Mouse (Mus musculus): ENCODE data around the gene Eif1b. TPM values are rescaled to one million over a fixed set of nuclear protein-coding genes. Genes with fewer than 3 reads are reported as not detected.
A peak's percentile ranks its signal among the peaks of the same experiment; 100 is the strongest.

The Eif1b gene
- 151 and 155 TPM in 2 replicates for polyA plus RNA-seq (2015; fragmentation: Nextera tagmentation; extraction: Ambion mirVana)

DNA sequence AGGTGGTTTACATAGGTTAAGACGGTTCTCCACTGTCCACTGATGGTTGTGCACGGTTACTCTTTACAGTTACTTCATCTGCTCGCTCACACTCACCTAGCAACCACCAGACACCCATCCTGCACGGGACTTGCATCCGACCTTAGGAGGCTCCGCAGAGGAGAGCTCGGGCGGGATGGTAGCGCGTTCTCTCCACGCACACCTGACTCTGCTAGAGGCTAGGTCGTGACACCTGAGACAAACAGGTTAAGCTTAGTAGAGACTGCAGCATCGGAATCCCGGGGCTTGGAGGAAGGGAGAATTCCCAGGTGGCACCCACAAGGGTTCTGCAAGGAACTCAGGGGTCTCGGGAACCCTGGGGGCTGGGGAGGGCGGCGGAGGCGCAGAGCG, at the start of gene Eif1b:
Gene Eif1b (plus strand): TSS at position 223 of the 390 bp plus-strand sequence.
- Histone ChIP-seq H3K4me1 (peaks cover 17% of the 10 kb centered on the region), H3K36me3 (peaks cover 26% of the 10 kb centered on the region), H3K4me2 (peak within 1 kb of the TSS; percentile 61), H3K4me3 (peak within 1 kb of the TSS; percentile 99), H3K27ac (peak within 1 kb of the TSS; percentile 92), H3K9ac (peak within 1 kb of the TSS; percentile 99), H3K9me3 (no peaks in the 10 kb centered on the region), H3K27me3 (no peaks in the 10 kb centered on the region)
- ATAC-seq (ENCODE audit: insufficient number of reproducible peaks, low FRiP score, low TSS enrichment, low read depth): no peak
- 4% methylated on average over 19 of the region's 19 CpGs for WGBS

DNA sequence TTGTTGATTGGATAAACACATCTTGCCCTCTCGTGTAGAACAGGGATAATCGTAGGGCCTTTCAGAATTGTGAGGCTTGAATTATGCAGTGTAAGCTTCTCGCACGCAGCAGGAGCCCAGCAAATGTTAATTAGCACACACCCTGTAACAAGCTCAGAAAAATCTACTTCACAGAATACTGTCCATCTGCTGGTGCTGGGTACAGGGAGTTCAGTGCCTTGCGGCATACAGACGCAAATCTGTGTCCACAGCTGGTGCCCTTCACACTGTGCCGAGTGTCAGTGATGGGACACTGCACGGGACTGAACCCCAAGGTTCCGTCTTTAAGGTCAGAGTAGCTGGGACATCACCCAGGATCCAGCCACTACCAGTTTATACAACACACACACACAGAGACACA, 47.4 kb upstream of the Eif1b start:
- no peak overlapping the region for H3K4me3 ChIP-seq
- no peaks in the 10 kb centered on the region for H3K4me1 ChIP-seq
- no peak overlapping the region for H3K4me2 ChIP-seq
- ATAC-seq (ENCODE audit: insufficient number of reproducible peaks, low FRiP score, low TSS enrichment, low read depth): no peak
- no peak overlapping the region for H3K27ac ChIP-seq
- no peaks in the 10 kb centered on the region for H3K9me3 ChIP-seq
- no peak overlapping the region for H3K9ac ChIP-seq
- no peaks in the 10 kb centered on the region for H3K36me3 ChIP-seq
- WGBS: 81% methylated on average over 9 of the region's 9 CpGs
- no peaks in the 10 kb centered on the region for H3K27me3 ChIP-seq

DNA sequence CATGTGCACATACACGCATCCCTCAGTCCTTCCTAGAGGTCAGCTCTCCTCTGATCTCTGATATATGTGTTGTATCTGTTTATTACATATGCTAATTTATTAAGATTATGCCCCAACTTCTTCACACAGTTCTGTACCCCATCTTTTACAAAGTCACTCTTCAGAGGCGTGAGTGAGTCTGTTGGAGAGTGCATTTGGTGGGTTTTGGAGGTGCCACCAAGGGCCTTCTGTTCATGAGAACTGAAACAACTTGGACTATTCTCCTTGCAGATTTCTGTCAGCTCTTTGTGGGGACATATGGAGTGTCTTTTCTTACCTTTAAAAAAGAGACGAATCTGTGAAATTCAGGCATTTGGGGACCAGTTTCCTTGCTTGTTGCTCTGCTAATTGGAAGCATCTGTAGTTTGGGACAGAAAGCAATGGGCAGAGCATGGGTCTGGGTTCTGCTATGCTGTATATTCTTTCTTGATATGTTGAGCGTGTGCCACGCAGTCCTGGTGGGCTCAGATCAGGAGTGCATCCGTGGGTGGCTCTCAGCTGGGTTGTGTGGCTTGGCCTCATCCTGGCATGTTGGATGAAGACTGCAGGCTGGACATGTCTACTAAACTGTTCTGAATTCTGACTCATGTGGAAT, 42.2 kb upstream of the Eif1b start:
- Histone ChIP-seq H3K4me3 (no peak overlapping the region), H3K27me3 (no peaks in the 10 kb centered on the region), H3K9me3 (no peaks in the 10 kb centered on the region), H3K9ac (no peak overlapping the region), H3K4me1 (no peaks in the 10 kb centered on the region), H3K27ac (no peak overlapping the region), H3K36me3 (no peaks in the 10 kb centered on the region), H3K4me2 (no peak overlapping the region)
- 70% methylated on average over 6 of the region's 6 CpGs for WGBS
- no peak for ATAC-seq (ENCODE audit: insufficient number of reproducible peaks, low FRiP score, low TSS enrichment, low read depth)

DNA sequence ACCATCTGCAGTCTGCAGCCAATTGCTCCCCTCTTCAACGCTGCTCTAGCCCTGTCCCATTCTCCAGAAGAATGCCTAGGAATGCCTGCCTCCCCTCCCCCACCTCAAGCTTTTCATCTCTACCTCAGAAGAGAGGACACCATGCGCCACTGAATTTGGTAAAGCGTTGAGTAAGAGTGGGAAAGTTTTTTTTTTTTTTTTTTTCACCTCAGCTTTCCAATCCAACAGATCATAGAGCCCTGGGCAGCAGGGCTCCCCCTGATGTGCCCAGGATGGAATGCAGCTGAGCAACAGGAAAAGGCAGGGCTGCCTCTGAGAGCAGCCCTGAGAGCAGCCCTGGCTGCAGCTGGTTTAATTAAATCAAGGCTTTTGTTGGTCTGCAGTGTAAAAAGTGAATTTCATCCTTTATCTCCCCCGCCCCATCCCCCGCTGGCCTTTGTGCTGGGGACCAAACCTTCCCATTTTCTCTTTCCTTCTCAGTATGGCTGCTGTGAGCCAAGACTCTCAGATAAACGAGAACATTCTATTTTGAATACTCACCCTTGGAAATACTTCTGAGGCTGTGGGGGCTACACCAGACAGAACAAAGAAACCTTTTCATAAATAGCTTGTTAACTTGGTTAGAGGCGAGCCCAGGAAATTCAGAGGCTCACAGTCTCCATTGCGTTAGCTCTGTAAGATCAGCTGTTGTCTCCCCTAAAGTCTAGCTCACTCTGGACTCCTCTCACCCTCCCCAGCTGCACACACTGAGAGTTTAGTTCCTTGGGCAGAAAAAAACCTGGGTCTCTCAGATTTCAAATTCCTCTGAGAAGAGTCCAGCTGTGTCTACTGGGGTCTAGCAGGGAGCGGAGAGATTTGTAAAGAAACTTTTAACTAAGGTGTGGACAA, 36.0 kb upstream of the Eif1b start:
- H3K9me3 ChIP-seq: no peaks in the 10 kb centered on the region
- H3K27ac ChIP-seq: peak overlapping the region; percentile 75
- no peaks in the 10 kb centered on the region for H3K27me3 ChIP-seq
- WGBS: 23% methylated on average over 9 of the region's 9 CpGs
- no peak overlapping the region for H3K4me3 ChIP-seq
- no peak overlapping the region for H3K4me2 ChIP-seq
- ATAC-seq (ENCODE audit: insufficient number of reproducible peaks, low FRiP score, low TSS enrichment, low read depth): peak; percentile 52; the same call in 1 of the 2 replicates
- H3K36me3 ChIP-seq: no peaks in the 10 kb centered on the region
- H3K4me1 ChIP-seq: peaks cover 14% of the 10 kb centered on the region
- no peak overlapping the region for H3K9ac ChIP-seq

DNA sequence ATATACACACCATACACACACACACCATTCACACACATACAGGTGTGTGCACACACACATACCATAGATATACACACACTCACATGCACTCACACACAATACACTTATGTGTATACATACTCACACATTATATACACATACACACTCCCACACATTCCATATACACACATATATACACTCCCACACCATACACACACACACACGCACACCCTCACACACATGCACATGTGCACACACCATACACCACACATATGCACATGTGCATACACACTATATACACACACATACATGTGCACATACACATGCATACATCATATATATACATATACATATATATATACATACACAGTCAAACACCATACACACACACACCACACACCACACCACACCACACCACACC, 21.6 kb upstream of the Eif1b start:
- no peaks in the 10 kb centered on the region for H3K36me3 ChIP-seq
- no peaks in the 10 kb centered on the region for H3K9me3 ChIP-seq
- H3K27me3 ChIP-seq: no peaks in the 10 kb centered on the region
- H3K4me1 ChIP-seq: no peaks in the 10 kb centered on the region
- ATAC-seq (ENCODE audit: insufficient number of reproducible peaks, low FRiP score, low TSS enrichment, low read depth): 0 out of 2 replicates have a peak, but pooled peaks have one; percentile 48
- WGBS: 89% methylated on average over 1 of the region's 1 CpGs
- H3K4me2 ChIP-seq: no peak overlapping the region
- no peak overlapping the region for H3K27ac ChIP-seq
- no peak overlapping the region for H3K9ac ChIP-seq
- H3K4me3 ChIP-seq: no peak overlapping the region

DNA sequence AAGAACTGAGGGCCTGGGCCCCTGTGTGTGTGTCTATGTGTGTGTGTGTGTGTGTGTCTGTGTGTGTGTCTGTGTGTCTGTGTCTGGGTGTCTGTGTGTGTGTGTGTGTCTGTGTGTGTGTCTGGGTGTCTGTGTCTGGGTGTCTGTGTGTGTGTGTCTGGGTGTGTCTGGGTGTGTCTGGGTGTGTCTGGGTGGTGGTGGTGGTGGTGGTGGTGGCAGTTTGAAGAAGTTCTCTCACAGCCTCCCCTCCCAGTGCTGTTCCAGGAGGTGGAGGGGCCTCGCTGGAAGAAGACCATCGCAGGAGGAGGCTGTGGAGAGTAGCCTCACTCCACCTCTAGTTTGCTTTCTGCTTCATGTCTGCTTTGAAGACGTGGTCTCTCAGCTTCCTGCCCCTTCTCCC, 10.4 kb upstream of the Eif1b start:
- Histone ChIP-seq H3K9ac (no peak overlapping the region), H3K9me3 (no peaks in the 10 kb centered on the region), H3K4me1 (peaks cover 5% of the 10 kb centered on the region; the same call in 1 of the 2 replicates), H3K36me3 (no peaks in the 10 kb centered on the region), H3K4me2 (no peak overlapping the region), H3K27ac (no peak overlapping the region), H3K27me3 (no peaks in the 10 kb centered on the region), H3K4me3 (no peak overlapping the region)
- WGBS: 82% methylated on average over 3 of the region's 3 CpGs
- no peak for ATAC-seq (ENCODE audit: insufficient number of reproducible peaks, low FRiP score, low TSS enrichment, low read depth)

DNA sequence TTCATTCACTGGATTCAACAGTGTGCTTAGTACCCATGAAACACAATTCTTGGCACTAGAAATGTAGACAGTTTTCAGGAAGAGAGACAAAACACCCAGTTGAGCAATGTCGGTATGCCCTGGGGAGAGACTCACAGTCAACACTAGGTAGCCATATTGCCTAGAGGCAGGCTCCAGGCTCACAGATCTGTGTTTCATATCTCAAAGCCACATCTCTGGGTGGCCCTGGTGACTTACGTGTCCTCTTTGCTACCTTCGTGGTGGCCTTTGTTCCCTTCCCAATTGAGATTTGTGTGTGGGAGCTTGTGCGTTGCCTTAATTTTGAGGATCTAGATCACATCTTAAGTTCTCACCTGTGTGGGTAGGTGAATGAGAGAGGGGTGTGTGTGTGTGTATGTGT, 9.7 kb upstream of the Eif1b start:
- Histone ChIP-seq H3K9ac (no peak overlapping the region), H3K4me2 (no peak overlapping the region), H3K4me3 (no peak overlapping the region), H3K27me3 (no peaks in the 10 kb centered on the region), H3K27ac (no peak overlapping the region), H3K9me3 (no peaks in the 10 kb centered on the region), H3K4me1 (peaks cover 5% of the 10 kb centered on the region; the same call in 1 of the 2 replicates), H3K36me3 (no peaks in the 10 kb centered on the region)
- 89% methylated on average over 4 of the region's 4 CpGs for WGBS
- no peak for ATAC-seq (ENCODE audit: insufficient number of reproducible peaks, low FRiP score, low TSS enrichment, low read depth)

DNA sequence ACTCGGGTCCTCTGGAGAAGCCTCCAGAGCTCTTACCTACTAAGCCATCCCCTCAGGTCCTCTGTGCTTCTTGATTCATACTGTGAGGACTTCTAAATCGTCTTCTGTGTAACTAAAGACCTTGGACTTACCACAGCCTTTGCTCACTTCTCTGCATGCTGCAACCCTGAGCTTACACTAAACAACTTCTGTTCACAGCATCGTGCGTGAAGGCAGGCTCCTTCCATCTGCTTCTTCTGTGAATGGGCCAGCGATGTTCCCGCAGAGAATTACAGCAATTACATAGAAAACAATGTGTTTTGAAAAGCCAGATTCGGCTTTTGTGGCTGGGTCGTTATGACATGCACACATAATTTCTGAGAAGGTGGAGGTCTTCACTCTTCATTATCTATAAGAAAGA, 8.9 kb upstream of the Eif1b start:
- Histone ChIP-seq H3K9ac (no peak overlapping the region), H3K27ac (no peak overlapping the region), H3K4me1 (peaks cover 4% of the 10 kb centered on the region; the same call in 1 of the 2 replicates), H3K4me3 (no peak overlapping the region), H3K9me3 (no peaks in the 10 kb centered on the region), H3K27me3 (no peaks in the 10 kb centered on the region), H3K36me3 (no peaks in the 10 kb centered on the region), H3K4me2 (no peak overlapping the region)
- no peak for ATAC-seq (ENCODE audit: insufficient number of reproducible peaks, low FRiP score, low TSS enrichment, low read depth)
- WGBS: 82% methylated on average over 8 of the region's 8 CpGs

DNA sequence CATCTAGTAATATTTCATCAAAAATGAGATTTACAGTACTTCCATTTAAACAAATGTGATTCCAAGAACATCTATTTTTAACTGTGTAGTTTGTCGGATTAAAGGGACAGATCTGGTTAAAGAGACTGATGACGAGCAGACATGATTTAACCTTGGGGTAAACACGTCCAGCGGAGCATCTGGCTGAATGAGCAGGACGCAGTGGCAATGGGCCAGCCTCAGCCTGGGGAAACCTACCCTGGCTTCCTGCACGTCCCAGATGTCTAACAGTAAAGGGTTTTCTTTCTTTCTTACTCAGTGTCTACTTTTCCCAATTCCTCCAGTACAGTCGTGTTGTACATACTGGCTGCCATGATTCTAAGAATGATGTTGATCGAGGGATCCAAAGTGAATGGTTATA, 5.0 kb upstream of the Eif1b start:
- WGBS: 65% methylated on average over 8 of the region's 8 CpGs

DNA sequence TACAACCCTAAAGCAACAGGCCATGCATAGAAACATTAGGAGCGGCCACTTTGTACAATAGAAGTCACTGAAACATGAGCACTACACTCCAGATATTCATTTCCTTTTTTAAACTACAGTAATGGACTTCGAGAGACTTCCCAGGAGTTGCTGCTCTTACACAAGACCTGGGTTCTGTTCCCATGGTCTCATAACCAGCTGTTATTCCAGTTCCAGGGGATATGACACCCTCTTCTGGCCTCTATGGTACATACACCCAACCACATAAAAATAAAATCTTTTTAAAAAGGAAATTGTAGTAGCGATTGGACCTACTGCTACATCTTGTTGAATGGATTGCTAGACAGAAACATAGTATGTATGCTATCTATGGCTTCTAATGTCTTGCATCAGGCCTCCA, 523 bp upstream of the Eif1b start:
- Histone ChIP-seq H3K27me3 (no peaks in the 10 kb centered on the region), H3K4me2 (peak overlapping the region; percentile 61), H3K9me3 (no peaks in the 10 kb centered on the region), H3K27ac (no peak overlapping the region), H3K4me3 (peak overlapping the region; percentile 99), H3K9ac (no peak overlapping the region), H3K4me1 (peaks cover 17% of the 10 kb centered on the region), H3K36me3 (peaks cover 26% of the 10 kb centered on the region)
- ATAC-seq (ENCODE audit: insufficient number of reproducible peaks, low FRiP score, low TSS enrichment, low read depth): no peak
- 81% methylated on average over 3 of the region's 3 CpGs for WGBS

More for the DNA sequence above, 5.0 kb upstream of the Eif1b start:
- Histone ChIP-seq H3K4me1 (0 out of 2 replicates have a peak, but pooled peaks cover 4% of the 10 kb centered on the region), H3K9ac (no peak overlapping the region), H3K9me3 (no peaks in the 10 kb centered on the region), H3K4me3 (no peak overlapping the region), H3K4me2 (no peak overlapping the region), H3K27me3 (no peaks in the 10 kb centered on the region), H3K27ac (no peak overlapping the region), H3K36me3 (no peaks in the 10 kb centered on the region)
- no peak for ATAC-seq (ENCODE audit: insufficient number of reproducible peaks, low FRiP score, low TSS enrichment, low read depth)

DNA sequence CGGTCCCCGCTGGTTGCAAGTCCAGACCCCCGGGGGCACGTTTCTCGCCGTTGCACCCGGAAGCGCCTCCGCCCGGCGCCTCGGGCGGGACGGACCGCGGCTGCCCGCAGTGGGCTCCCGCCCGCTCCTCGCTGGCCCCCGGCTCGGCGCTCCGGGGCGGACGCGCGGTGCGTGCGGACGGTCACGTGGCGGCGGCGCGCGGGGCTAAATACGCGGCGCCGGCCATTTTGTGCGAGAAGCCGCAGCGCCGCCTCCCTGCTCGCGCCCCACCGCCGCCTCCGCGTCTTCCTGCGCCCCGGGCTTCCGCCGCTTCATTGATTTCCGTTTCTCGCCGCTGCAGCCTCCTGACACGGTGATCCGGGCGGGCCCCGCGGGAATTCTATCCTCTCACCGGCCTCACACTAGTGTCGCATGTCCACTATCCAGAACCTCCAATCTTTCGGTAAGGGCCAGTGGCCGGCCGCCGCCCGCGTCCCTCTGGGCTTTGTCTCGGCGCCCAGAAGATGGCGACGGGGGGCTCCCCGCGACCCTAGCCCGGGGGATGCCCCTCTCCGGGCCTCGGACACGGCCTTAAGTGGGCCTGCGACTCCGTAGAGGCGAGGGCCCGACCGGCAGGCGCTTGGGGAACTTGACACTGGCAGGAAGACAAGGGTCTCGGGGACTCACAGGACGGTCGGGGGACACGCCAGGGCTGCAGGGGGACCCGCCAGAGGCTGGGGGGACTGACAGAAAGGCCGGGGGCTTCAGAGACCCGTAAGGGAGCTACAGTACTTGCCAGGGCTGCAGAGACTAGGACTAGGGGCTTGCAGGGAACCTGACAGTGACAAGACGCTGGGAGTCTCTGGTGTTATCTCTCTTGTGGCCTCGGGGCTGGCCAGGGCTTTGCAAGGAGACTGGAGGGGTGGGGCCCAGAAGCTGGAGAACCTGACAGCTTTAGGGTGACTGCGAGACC, 644 bp downstream of the Eif1b start:
- peak overlapping the region; percentile 99 for H3K4me3 ChIP-seq
- H3K27me3 ChIP-seq: no peaks in the 10 kb centered on the region
- peak overlapping the region; percentile 92 for H3K27ac ChIP-seq
- under 1% methylated on average over 71 of the region's 97 CpGs for WGBS
- peak overlapping the region; percentile 61 for H3K4me2 ChIP-seq
- H3K9ac ChIP-seq: peak overlapping the region; percentile 99
- peak; percentile 77 for ATAC-seq (ENCODE audit: insufficient number of reproducible peaks, low FRiP score, low TSS enrichment, low read depth)
- H3K9me3 ChIP-seq: no peaks in the 10 kb centered on the region
- H3K36me3 ChIP-seq: peaks cover 26% of the 10 kb centered on the region
- H3K4me1 ChIP-seq: peaks cover 17% of the 10 kb centered on the region

Data from limb, embryonic 15.5 days (tissue).